Mouse (Mus musculus): ENCODE measurements around the gene Zfp57. TPM values are rescaled to one million over a fixed set of nuclear protein-coding genes. Genes with fewer than 3 reads are reported as not detected.
A peak's percentile ranks its signal among the peaks of the same experiment; 100 is the strongest.

Gene Zfp57
- polyA plus RNA-seq, 1 experiment: 80.0 TPM

DNA sequence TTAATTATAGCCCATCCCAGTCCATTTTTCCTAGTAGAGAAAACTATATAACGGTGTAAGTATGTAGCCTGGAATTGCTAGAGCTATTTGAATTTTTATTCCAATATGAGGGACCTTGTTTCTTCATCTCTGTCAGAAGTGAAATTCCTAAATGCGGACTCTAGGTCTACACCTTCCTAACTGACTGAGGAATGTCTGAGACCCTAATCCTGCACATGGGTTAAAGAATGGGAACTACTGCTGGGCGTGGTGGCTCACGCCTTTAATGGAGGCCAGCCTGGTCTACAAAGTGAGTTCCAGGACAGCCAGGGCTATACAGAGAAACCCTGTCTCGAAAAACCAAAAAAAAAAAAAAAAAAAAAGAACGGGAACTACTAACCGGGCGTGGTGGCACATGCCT lies 28.2 kb downstream of the Zfp57 start:
- H3K4me1 ChIP-seq (ENCODE audit: control insufficient read depth, insufficient read depth, low read length): no peaks in the 10 kb centered on the region
- H3K4me3 ChIP-seq (ENCODE audit: insufficient read depth, low read length): no peak overlapping the region
- no peak for TF ChIP-seq POLR2A (IDR thresholded peaks at IDR 0.05; ENCODE audit: low read depth, low read length)
- no peak for TF ChIP-seq CTCF (IDR thresholded peaks at IDR 0.05; ENCODE audit: borderline replicate concordance, insufficient read depth, low read length)
- H3K27ac ChIP-seq (ENCODE audit: insufficient read depth, low read length): peak overlapping the region; percentile 74

- no peak for TF ChIP-seq POLR2A (IDR thresholded peaks at IDR 0.05; ENCODE audit: low read depth, low read length)
- no peak for TF ChIP-seq CTCF (IDR thresholded peaks at IDR 0.05; ENCODE audit: borderline replicate concordance, insufficient read depth, low read length)
- Histone ChIP-seq H3K4me1 (ENCODE audit: control insufficient read depth, insufficient read depth, low read length) (peaks cover 2% of the 10 kb centered on the region; the same call in 1 of the 2 replicates), H3K4me3 (ENCODE audit: insufficient read depth, low read length) (no peak overlapping the region), H3K27ac (ENCODE audit: insufficient read depth, low read length) (no peak overlapping the region)
Measured at GRCm38 (mm10) chr17:37039127-37039894, 38.3 kb downstream of the Zfp57 start.

DNA sequence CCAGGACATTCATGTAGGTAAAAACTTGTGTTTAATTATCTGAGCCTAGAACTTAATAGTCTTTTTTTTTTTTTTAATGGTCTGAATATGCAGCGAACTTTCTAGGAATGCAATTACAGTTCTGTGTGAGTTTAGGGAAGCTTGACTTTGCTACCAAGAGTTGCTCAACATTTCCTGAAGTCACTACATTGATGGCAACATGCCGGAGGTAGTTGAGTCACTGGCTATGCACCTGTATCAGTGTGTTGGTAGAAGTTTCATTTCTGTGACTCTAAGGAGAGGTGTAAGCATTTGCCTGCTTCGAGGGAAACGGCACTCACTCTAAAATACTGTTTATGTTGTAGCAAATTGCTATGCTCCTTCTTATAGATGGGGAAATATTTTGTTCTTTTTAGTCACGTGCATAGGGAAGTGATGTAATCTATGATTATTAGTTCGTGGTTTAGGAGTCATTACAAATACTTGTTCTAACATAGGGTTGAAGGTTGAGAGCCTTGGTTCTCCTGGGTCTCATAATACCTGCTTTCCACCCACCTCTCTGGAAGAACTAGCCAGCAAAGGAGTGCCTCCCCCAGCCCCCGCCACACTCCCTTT lies 43.8 kb downstream of the Zfp57 start:
- H3K27ac ChIP-seq (ENCODE audit: insufficient read depth, low read length): no peak overlapping the region
- peak overlapping the region; percentile 62; the same call in 1 of the 2 replicates for H3K4me3 ChIP-seq (ENCODE audit: insufficient read depth, low read length)
- peaks cover 2% of the 10 kb centered on the region for H3K4me1 ChIP-seq (ENCODE audit: control insufficient read depth, insufficient read depth, low read length)
- TF ChIP-seq CTCF (IDR thresholded peaks at IDR 0.05; ENCODE audit: borderline replicate concordance, insufficient read depth, low read length) (no peak), POLR2A (IDR thresholded peaks at IDR 0.05; ENCODE audit: low read depth, low read length) (no peak)

- no peak for TF ChIP-seq CTCF (IDR thresholded peaks at IDR 0.05; ENCODE audit: borderline replicate concordance, insufficient read depth, low read length)
- TF ChIP-seq POLR2A (IDR thresholded peaks at IDR 0.05; ENCODE audit: low read depth, low read length): peak; percentile 64
- H3K4me3 ChIP-seq (ENCODE audit: insufficient read depth, low read length): peak within 1 kb of the TSS; percentile 81
- H3K27ac ChIP-seq (ENCODE audit: insufficient read depth, low read length): peak within 1 kb of the TSS; percentile 35
- peaks cover 2% of the 10 kb centered on the region for H3K4me1 ChIP-seq (ENCODE audit: control insufficient read depth, insufficient read depth, low read length)
Measured at GRCm38 (mm10) chr17:37045611-37046311, 44.8 kb downstream of the Zfp57 start, which contains the start of gene Gabbr1. TSS of gene Gabbr1 (plus strand) at chr17:37045966.

- peaks cover 2% of the 10 kb centered on the region for H3K4me1 ChIP-seq (ENCODE audit: control insufficient read depth, insufficient read depth, low read length)
- peak overlapping the region; percentile 81 for H3K4me3 ChIP-seq (ENCODE audit: insufficient read depth, low read length)
- no peak overlapping the region for H3K27ac ChIP-seq (ENCODE audit: insufficient read depth, low read length)
- peak; percentile 35; the same call in 1 of the 2 replicates for TF ChIP-seq CTCF (IDR thresholded peaks at IDR 0.05; ENCODE audit: borderline replicate concordance, insufficient read depth, low read length)
- peak; percentile 59 for TF ChIP-seq POLR2A (IDR thresholded peaks at IDR 0.05; ENCODE audit: low read depth, low read length)
Measured at GRCm38 (mm10) chr17:37046312-37047112, 45.5 kb downstream of the Zfp57 start.

DNA sequence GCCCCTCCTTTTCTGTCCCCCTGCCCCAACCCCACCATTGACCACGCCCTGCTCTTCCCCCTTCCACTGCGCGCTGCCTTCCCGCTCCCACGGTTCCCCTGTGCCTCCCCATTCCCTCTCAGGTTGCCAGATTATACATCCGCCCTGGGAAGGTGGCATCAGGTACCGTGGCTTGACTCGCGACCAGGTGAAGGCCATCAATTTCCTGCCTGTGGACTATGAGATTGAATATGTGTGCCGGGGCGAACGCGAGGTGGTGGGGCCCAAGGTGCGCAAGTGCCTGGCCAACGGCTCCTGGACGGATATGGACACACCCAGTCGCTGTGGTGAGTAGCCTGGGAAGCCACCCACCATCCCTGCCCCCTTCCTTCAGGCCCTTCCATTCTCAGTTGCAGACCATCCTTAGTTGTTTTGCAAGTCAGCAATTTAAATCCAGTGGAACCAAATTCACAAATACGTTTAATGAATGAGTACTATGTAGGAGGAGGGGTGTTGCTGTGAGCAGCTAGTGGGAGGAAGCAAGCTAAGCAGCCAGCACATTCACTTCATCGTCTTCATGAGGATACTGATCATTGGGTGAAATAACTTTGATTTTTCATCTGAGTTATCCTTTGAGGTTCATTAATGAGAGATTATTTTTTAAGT lies 46.5 kb downstream of the Zfp57 start:
- Histone ChIP-seq H3K27ac (ENCODE audit: insufficient read depth, low read length) (no peak overlapping the region), H3K4me3 (ENCODE audit: insufficient read depth, low read length) (peak overlapping the region; percentile 81), H3K4me1 (ENCODE audit: control insufficient read depth, insufficient read depth, low read length) (peaks cover 2% of the 10 kb centered on the region)
- TF ChIP-seq CTCF (IDR thresholded peaks at IDR 0.05; ENCODE audit: borderline replicate concordance, insufficient read depth, low read length) (no peak), POLR2A (IDR thresholded peaks at IDR 0.05; ENCODE audit: low read depth, low read length) (no peak)

DNA sequence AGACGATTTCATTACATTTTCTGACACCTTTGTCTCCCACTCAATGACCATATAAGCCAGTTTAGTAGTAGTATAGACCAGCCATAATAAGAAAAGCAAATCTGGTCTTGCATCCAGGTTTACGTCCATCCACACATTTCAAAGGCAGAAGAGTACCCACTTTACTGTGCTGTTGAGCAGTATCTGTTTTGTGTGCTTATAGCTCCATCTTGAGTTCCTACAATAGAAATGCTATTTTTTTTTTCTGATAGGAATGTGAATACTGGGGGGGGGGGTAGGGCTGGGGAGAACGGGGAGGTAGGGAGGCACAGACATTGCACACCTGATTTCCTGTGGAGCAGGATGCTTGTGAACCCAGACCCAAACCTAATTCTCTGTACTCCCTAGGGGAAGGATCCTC lies 47.0 kb downstream of the Zfp57 start:
- Histone ChIP-seq H3K4me1 (ENCODE audit: control insufficient read depth, insufficient read depth, low read length) (peaks cover 2% of the 10 kb centered on the region), H3K4me3 (ENCODE audit: insufficient read depth, low read length) (no peak overlapping the region), H3K27ac (ENCODE audit: insufficient read depth, low read length) (no peak overlapping the region)
- TF ChIP-seq CTCF (IDR thresholded peaks at IDR 0.05; ENCODE audit: borderline replicate concordance, insufficient read depth, low read length) (no peak), POLR2A (IDR thresholded peaks at IDR 0.05; ENCODE audit: low read depth, low read length) (no peak)

DNA sequence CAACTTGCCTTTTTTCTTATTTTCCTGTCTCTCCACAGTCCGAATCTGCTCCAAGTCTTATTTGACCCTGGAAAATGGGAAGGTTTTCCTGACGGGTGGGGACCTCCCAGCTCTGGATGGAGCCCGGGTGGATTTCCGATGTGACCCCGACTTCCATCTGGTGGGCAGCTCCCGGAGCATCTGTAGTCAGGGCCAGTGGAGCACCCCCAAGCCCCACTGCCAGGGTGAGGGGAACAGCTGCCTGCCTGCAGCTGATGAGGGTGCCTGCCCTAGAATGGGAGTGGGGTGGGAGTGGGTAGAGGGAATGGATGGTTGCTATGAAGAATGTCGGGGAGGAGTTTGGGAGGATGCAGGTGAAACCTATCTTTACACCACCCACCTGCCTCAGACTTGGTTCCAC lies 47.4 kb downstream of the Zfp57 start:
- H3K4me3 ChIP-seq (ENCODE audit: insufficient read depth, low read length): no peak overlapping the region
- peaks cover 2% of the 10 kb centered on the region for H3K4me1 ChIP-seq (ENCODE audit: control insufficient read depth, insufficient read depth, low read length)
- TF ChIP-seq CTCF (IDR thresholded peaks at IDR 0.05; ENCODE audit: borderline replicate concordance, insufficient read depth, low read length) (no peak), POLR2A (IDR thresholded peaks at IDR 0.05; ENCODE audit: low read depth, low read length) (no peak)

More for the DNA sequence above, 47.4 kb downstream of the Zfp57 start:
- no peak overlapping the region for H3K27ac ChIP-seq (ENCODE audit: insufficient read depth, low read length)

Data from embryonic fibroblast, embryonic 13.5 days (primary cell).